Mouse (Mus musculus) lung, postnatal 0 days (tissue): Measurements from ENCODE around the gene Cideb. TPM values are rescaled to one million over a fixed set of nuclear protein-coding genes. Genes with fewer than 3 reads are reported as not detected.

Source experiments
- ATAC-seq: fragments of 200-750 bp; cut with Nextera tagmentation; 2 replicates; pipeline ENCODE4 v1.8.0; 2017; ENCODE audit warnings: moderate library complexity
- DNase-seq: peaks from one replicate; pipeline ENCODE4 v3.0.0-alpha.2; 2016; ENCODE audit warnings: low spot score
- H3K27ac ChIP-seq: fragments of 300-500 bp; sonication (generic); 2 replicates; pipeline ENCODE4 v1.5.1; 2014; ENCODE audit warnings: antibody characterized with exemption, mild to moderate bottlenecking, low read length, mixed read lengths
- H3K27me3 ChIP-seq: fragments of 300-500 bp; sonication (generic); replicated peaks from 2 replicates; pipeline ENCODE4 v1.6.1; 2014; ENCODE audit warnings: low read length, mixed read lengths; ENCODE audit not compliant: insufficient read depth
- H3K36me3 ChIP-seq: fragments of 300-500 bp; sonication (generic); 2 replicates; pipeline ENCODE4 v1.6.1; 2014; ENCODE audit warnings: low read length, mixed read lengths; ENCODE audit not compliant: insufficient read depth
- H3K4me1 ChIP-seq: fragments of 300-500 bp; sonication (generic); 2 replicates; pipeline ENCODE4 v1.6.1; 2014; ENCODE audit warnings: antibody characterized with exemption, low read depth, low read length, mixed read lengths; ENCODE audit not compliant: insufficient read depth
- H3K4me2 ChIP-seq: fragments of 300-500 bp; sonication (generic); replicated peaks from 2 replicates; pipeline ENCODE4 v1.6.1; 2014; ENCODE audit warnings: low read depth, mild to moderate bottlenecking, low read length, moderate library complexity, mixed read lengths
- H3K4me3 ChIP-seq: fragments of 300-500 bp; sonication (generic); 2 replicates; pipeline ENCODE4 v1.5.1; 2014; ENCODE audit warnings: low read depth, low read length
- H3K9ac ChIP-seq: fragments of 300-500 bp; sonication (generic); replicated peaks from 2 replicates; pipeline ENCODE4 v1.6.1; 2014; ENCODE audit warnings: low read depth, mild to moderate bottlenecking
- H3K9me3 ChIP-seq: fragments of 300-500 bp; sonication (generic); 2 replicates; pipeline ENCODE4 v1.6.1; 2016; ENCODE audit warnings: low read length, mixed read lengths
- CTCF ChIP-seq: IDR thresholded peaks from 2 replicates; pipeline ENCODE4 v1.5.1; 2016; ENCODE audit warnings: antibody characterized with exemption, mild to moderate bottlenecking
- EP300 ChIP-seq: IDR thresholded peaks from 2 replicates; pipeline ENCODE4 v1.6.1; 2016; ENCODE audit warnings: antibody characterized with exemption, mild to moderate bottlenecking, control low read depth
- WGBS: fragments of 180-500 bp; shearing (Covaris S2); extraction: QIAGEN DNeasy Blood & Tissue Kit; methylation state at CpG from one replicate; pipeline ENCODE4 v1.1.7; 2014; 5-methylcytosine and 5-hydroxymethylcytosine counted together
- polyA plus RNA-seq: library from polyadenylated mRNA; unstranded; fragments of >200 nt; fragmentation: Nextera tagmentation; extraction: Ambion mirVana; gene quantifications from 2 replicates; pipeline ENCODE4 v1.2.1, GENCODE M21; 2015

Cideb gene
- polyA plus RNA-seq, 1 experiment from 2014 or later = 1.3 TPM

DNA sequence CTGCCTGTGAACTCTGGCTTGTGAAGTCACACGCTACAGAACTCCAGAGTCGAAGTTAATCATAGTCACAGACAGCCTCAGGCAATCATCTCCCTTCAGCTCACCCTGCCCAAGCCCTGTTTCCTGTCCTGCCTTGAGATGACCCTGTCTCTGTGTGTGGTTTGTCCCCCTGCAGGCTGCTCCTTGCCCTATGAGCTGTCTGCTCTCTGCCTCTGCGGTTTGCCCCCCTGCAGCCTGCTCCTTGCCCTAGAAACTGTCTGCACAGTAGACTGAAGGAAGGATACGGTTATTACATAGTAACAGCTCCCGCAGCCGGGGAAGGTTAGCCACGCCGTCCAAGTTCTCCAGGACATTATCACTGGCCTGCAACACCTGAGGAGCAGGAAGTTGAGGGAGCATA, 41.4 kb downstream of the Cideb start:
- H3K27me3 ChIP-seq = no peaks in the 10 kb centered on the region
- 0 out of 2 replicates have a peak overlapping the region, but pooled peaks have one; percentile 5 for H3K27ac ChIP-seq
- DNase-seq (no peak), ATAC-seq (no peak)
- H3K9ac ChIP-seq = no peak overlapping the region
- H3K9me3 ChIP-seq = no peaks in the 10 kb centered on the region
- TF ChIP-seq CTCF (no peak), EP300 (no peak)
- no peak overlapping the region for H3K4me2 ChIP-seq
- peaks cover 16% of the 10 kb centered on the region; the same call in 1 of the 2 replicates for H3K4me1 ChIP-seq
- no peak overlapping the region for H3K4me3 ChIP-seq
- H3K36me3 ChIP-seq = 0 out of 2 replicates have a peak, but pooled peaks cover 18% of the 10 kb centered on the region
- 77% methylated on average over 8 of the region's 8 CpGs for WGBS

DNA sequence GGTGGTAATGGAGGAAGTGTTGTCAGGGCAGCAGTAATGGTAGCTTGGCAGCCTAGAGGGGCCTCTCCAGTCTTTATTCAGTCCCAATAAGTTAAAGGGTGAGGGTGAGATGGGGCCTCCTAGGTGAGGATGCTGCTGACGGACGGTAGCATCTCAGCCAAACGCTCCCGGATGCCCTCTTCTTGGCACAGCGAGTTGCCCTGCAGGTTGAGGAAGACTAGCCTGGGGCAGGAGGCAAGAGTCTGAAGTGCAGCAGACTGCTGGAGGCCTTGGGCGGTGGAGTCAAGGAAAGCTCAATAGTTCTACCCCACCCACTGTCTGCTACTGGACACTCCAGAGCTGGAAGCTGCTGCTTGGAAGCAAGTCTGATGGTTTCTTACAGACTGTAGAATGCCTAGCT, 42.0 kb downstream of the Cideb start:
- WGBS = 88% methylated on average over 6 of the region's 6 CpGs
- DNase-seq = no peak
- no peak overlapping the region for H3K27ac ChIP-seq

DNA sequence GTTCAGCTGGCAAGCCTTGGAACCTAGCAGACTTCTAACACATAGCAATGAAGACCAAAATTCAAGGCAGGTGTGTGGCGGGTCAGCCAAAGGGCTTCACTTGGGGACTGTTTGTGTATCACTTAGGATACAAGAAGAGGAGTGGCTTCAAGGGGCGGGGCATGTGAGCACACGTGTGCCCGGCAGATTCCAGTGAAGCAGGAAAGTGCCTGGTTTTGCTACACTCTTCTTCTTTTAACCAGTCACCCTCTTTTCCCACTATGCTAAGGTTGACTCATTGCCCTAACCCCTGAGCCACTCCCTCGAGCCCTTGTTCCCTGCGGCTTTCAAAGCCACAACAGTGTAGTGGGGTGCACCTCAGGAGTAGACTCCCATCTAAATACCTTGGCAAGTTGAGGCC, 43.4 kb downstream of the Cideb start:
- 27% methylated on average over 6 of the region's 6 CpGs for WGBS
- Histone ChIP-seq H3K9me3 (no peaks in the 10 kb centered on the region), H3K27me3 (no peaks in the 10 kb centered on the region), H3K9ac (no peak overlapping the region), H3K4me3 (no peak overlapping the region), H3K27ac (peak overlapping the region; percentile 59), H3K4me2 (no peak overlapping the region), H3K36me3 (0 out of 2 replicates have a peak, but pooled peaks cover 17% of the 10 kb centered on the region), H3K4me1 (peaks cover 16% of the 10 kb centered on the region; the same call in 1 of the 2 replicates)
- DNase-seq = peak; percentile 91
- peak; percentile 70 for ATAC-seq
- TF ChIP-seq CTCF (no peak), EP300 (peak; percentile 24; the same call in 1 of the 2 replicates)

More for the DNA sequence above, 42.0 kb downstream of the Cideb start:
- H3K27me3 ChIP-seq = no peaks in the 10 kb centered on the region
- H3K4me3 ChIP-seq = no peak overlapping the region
- no peak for ATAC-seq
- H3K36me3 ChIP-seq = 0 out of 2 replicates have a peak, but pooled peaks cover 18% of the 10 kb centered on the region
- no peaks in the 10 kb centered on the region for H3K9me3 ChIP-seq
- TF ChIP-seq CTCF = no peak
- no peak overlapping the region for H3K4me2 ChIP-seq
- H3K4me1 ChIP-seq = peaks cover 16% of the 10 kb centered on the region; the same call in 1 of the 2 replicates
- H3K9ac ChIP-seq = no peak overlapping the region

DNA sequence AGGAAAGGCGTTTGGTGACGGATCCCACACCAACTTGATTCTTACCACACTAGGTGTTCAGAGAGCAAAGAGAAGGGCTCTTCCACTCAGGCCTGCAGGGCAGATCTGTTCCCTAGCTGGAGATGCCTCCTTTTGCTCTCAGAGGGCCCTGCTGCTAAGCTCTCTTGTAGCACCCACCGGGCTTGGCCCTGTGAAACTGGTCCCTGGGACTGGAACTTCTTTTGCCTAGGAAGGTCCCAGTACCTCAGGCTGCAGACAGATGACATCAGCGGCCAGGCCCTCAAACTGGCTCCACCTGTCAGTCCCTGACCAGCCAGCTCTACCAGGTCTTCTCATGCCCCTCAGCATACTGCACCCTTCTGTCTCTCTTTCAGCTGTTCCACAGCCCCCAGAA, 44.5 kb downstream of the Cideb start, which contains the start of gene Tgm1:
Gene Tgm1, minus strand, starts transcription at position 198 of the 394 bp plus-strand sequence.
- peak within 1 kb of the TSS; percentile 66 for H3K27ac ChIP-seq

DNA sequence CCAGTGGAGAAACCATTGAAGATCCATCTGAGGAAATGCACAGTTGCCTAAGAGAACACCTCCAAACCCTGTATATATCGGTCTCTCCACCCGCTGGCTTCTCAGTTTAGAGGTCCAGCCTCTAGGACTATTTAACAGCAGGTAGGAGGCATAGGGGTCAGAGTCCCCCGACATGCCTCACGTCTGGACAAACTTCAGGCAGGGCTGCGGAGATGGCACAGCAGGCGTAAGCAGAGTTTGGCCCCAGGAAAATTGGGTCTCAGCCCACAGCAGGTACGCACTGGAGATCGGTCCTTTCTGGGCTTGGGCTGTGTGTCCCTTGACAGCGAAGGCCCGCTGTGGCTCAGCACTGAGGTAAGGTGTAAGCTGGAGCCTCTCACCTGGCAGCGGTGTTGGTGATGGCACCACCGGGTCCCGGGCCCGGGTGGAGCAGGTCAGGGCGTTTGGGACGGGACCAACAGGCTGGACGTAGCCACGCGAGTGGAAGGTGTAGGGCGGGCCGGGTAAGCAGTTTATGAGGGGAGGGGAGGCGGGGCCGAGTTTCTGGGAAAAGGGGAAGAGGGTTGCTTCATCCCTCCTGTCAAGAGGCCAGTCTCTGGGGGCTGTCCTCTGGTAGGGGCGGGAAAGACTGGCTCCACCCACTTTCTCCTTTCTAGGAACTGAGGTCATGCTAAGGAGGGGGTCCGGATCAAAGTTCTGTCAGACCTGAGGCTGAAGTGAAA, 45.1 kb downstream of the Cideb start:
- Histone ChIP-seq H3K4me2 (peak overlapping the region; percentile 60), H3K27ac (peak overlapping the region; percentile 66), H3K9ac (peak overlapping the region; percentile 39), H3K9me3 (no peaks in the 10 kb centered on the region), H3K4me3 (peak overlapping the region; percentile 38), H3K4me1 (peaks cover 16% of the 10 kb centered on the region; the same call in 1 of the 2 replicates), H3K36me3 (0 out of 2 replicates have a peak, but pooled peaks cover 6% of the 10 kb centered on the region), H3K27me3 (no peaks in the 10 kb centered on the region)
- no peak for TF ChIP-seq CTCF
- TF ChIP-seq EP300 = peak; percentile 28
- ATAC-seq (peak; percentile 79), DNase-seq (peak; percentile 86)
- 12% methylated on average over 24 of the region's 25 CpGs for WGBS

More for the DNA sequence above, 44.5 kb downstream of the Cideb start, which contains the start of gene Tgm1:
- WGBS = 9% methylated on average over 4 of the region's 4 CpGs
- H3K27me3 ChIP-seq = no peaks in the 10 kb centered on the region
- peaks cover 16% of the 10 kb centered on the region; the same call in 1 of the 2 replicates for H3K4me1 ChIP-seq
- H3K9ac ChIP-seq = peak within 1 kb of the TSS; percentile 39
- peak within 1 kb of the TSS; percentile 38 for H3K4me3 ChIP-seq
- peak within 1 kb of the TSS; percentile 60 for H3K4me2 ChIP-seq
- DNase-seq (no peak), ATAC-seq (peak; percentile 36)
- TF ChIP-seq CTCF (no peak), EP300 (no peak)
- H3K36me3 ChIP-seq = 0 out of 2 replicates have a peak, but pooled peaks cover 12% of the 10 kb centered on the region
- no peaks in the 10 kb centered on the region for H3K9me3 ChIP-seq

DNA sequence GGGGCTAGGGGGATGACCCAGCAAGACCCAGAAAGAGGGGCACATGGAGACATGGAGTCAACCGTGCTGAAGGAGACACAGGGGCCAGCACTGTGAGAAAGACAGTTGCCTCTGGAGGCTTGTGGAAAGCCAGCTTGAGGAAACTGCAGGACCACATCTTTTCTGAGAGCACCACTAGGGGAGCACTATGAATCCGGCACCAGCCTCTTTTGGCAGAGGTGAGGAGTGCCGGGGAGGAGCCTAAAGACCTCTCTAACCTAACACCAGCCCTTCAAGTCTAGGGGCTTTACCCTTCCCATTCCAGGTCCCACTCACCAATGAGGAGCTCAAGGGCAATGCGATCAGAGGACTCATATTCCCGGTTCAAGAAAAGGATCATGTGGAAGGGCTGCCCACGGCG, 46.5 kb downstream of the Cideb start:
- H3K27me3 ChIP-seq = no peaks in the 10 kb centered on the region
- no peak overlapping the region for H3K4me3 ChIP-seq
- H3K36me3 ChIP-seq = 0 out of 2 replicates have a peak, but pooled peaks cover 2% of the 10 kb centered on the region
- WGBS = 68% methylated on average over 7 of the region's 7 CpGs
- peaks cover 16% of the 10 kb centered on the region; the same call in 1 of the 2 replicates for H3K4me1 ChIP-seq
- TF ChIP-seq EP300 (no peak), CTCF (peak; percentile 35)
- DNase-seq (no peak), ATAC-seq (no peak)
- no peak overlapping the region for H3K27ac ChIP-seq
- H3K9ac ChIP-seq = no peak overlapping the region
- H3K4me2 ChIP-seq = peak overlapping the region; percentile 60
- no peaks in the 10 kb centered on the region for H3K9me3 ChIP-seq
